Mouse (Mus musculus) cortical plate, adult 2 months (tissue): ENCODE results near the gene Trp73. TPM values are rescaled to one million over a fixed set of nuclear protein-coding genes. Genes with fewer than 3 reads are reported as not detected.

Source experiments
- H3K27ac ChIP-seq: fragments of 200-500 bp; 2 replicates; pipeline ENCODE4 v1.5.1; 2012; ENCODE audit warnings: low read length, control low read depth, inconsistent platforms; ENCODE audit not compliant: insufficient read depth
- H3K4me1 ChIP-seq: fragments of 200-500 bp; 2 replicates; pipeline ENCODE4 v1.6.1; 2011; ENCODE audit warnings: low read length; ENCODE audit not compliant: control insufficient read depth, insufficient read depth
- H3K4me3 ChIP-seq: fragments of 200-500 bp; 2 replicates; pipeline ENCODE4 v1.5.1; 2011; ENCODE audit warnings: mild to moderate bottlenecking, low read length, control low read depth; ENCODE audit not compliant: insufficient read depth
- CTCF ChIP-seq: fragments of 200-500 bp; IDR thresholded peaks from 2 replicates; pipeline ENCODE4 v1.5.1; 2011; ENCODE audit warnings: mild to moderate bottlenecking, control low read depth, low read length; ENCODE audit not compliant: insufficient read depth; ENCODE audit errors: extremely low read depth
- POLR2A ChIP-seq: fragments of 200-500 bp; IDR thresholded peaks from 2 replicates; pipeline ENCODE4 v1.6.1; 2011; ENCODE audit warnings: mild to moderate bottlenecking, low read length, control low read depth; ENCODE audit not compliant: insufficient read depth; ENCODE audit errors: extremely low read depth
- polyA plus RNA-seq: library from polyadenylated mRNA; depleted of rRNA; stranded (reverse); fragments of >200 nt; gene quantifications from 2 replicates; pipeline ENCODE4 v1.2.3, GENCODE M21; 2012

Gene Trp73
- polyA plus RNA-seq, 1 experiment = 0.54 TPM

DNA sequence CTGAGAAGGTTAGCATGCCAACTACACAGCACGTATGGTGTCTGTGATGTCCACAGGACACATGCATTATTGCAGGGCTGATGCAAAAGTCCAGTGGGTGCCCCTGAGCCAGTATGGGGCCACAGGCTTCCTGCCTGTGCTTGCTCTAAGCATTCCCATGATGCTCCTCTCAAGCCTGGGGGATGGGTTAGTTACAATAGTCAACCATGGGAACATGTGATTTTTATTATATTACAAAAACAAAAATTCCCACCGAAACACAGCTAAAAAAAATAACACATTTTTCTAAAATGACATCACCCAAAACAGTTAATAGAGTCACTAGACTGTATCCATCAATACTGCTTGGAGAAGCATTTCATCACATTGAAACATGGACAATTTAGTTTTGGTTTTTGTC is 84.0 kb downstream of the Trp73 start:
- no peak overlapping the region for H3K27ac ChIP-seq
- TF ChIP-seq POLR2A = no peak
- no peak for TF ChIP-seq CTCF
- no peak overlapping the region for H3K4me3 ChIP-seq
- H3K4me1 ChIP-seq = no peaks in the 10 kb centered on the region

DNA sequence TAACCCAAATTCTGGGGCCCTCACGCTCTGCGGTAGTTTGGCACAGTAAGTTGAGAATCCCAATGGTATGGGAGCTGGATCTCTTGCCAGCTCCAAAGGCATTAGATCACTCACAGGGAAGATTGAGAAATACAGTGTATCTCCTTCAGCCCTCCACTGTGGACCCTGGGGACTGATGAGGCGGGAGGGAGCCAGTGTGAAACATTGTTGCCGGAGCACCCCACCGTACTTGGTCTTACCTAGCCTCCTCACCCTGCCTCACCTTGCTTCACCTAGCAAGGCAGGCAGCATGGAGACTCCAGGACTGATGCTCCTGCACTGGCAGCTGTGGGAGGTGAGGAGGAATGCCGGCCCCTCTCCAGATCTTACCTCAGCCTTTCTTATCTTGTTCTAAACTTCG is 84.5 kb downstream of the Trp73 start:
- Histone ChIP-seq H3K4me1 (no peaks in the 10 kb centered on the region), H3K27ac (no peak overlapping the region), H3K4me3 (no peak overlapping the region)
- no peak for TF ChIP-seq CTCF
- no peak for TF ChIP-seq POLR2A

DNA sequence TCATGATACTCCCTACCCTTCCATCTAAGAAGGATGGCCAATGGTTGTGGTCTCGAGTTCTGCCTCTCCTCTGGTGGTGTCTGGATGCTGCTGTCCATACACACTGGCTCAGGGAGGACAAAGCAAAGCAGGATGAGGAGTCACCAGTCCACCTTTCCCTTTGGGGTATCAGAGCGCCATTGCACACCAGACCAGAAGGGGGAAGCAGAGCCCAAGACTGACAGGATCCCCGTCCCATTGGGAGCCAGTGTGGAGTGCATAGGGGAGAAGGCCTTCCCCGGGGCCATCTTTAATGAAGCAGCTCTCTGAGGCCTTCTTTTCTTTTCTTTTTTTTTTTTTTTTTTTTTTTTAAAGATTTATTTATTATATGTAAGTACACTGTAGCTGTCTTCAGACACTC is 86.9 kb downstream of the Trp73 start:
- no peak overlapping the region for H3K4me3 ChIP-seq
- H3K27ac ChIP-seq = no peak overlapping the region
- H3K4me1 ChIP-seq = no peaks in the 10 kb centered on the region
- TF ChIP-seq CTCF = peak; percentile 29; the same call in 1 of the 2 replicates
- no peak for TF ChIP-seq POLR2A

DNA sequence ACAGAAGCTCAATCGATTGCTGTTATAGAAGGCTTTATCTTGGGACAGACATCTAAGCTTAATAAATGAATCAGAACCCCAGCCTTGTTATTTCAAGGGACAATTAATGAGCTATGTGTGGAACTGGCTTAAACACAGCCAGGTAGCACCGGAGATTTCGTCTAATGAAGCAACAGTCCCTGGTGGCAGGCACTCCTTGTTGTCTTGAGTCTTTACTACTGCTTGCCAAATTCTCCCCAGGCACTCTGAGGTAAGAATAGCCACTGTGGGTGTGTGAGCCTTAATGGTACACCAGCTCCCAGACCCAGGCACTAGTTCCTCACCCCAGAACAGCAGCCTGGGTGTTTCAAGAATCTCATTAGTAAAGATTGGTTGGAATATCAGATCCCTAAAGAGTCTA is 88.6 kb downstream of the Trp73 start:
- no peak overlapping the region for H3K4me3 ChIP-seq
- H3K27ac ChIP-seq = no peak overlapping the region
- no peak for TF ChIP-seq CTCF
- TF ChIP-seq POLR2A = no peak
- H3K4me1 ChIP-seq = no peaks in the 10 kb centered on the region

DNA sequence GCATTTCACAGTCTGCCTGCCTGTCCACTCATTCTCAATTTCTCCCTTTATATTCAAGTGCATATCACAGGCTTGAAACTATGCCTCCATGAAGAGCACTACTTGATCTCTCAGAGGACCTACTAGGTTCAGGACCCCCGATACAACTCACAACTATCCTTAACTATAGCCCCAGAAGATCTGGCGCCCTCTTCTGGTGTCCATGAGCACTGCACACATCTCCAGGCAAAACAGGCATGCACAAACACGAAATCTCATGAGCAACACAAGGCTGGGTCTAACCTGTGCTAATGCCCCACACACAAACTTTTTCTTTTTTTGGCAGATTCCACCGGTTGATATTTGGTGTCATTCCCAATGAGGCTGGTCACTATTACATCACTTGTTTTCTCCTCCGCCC is 94.2 kb downstream of the Trp73 start:
- TF ChIP-seq POLR2A (no peak), CTCF (no peak)
- H3K27ac ChIP-seq = no peak overlapping the region
- no peaks in the 10 kb centered on the region for H3K4me1 ChIP-seq
- H3K4me3 ChIP-seq = no peak overlapping the region

DNA sequence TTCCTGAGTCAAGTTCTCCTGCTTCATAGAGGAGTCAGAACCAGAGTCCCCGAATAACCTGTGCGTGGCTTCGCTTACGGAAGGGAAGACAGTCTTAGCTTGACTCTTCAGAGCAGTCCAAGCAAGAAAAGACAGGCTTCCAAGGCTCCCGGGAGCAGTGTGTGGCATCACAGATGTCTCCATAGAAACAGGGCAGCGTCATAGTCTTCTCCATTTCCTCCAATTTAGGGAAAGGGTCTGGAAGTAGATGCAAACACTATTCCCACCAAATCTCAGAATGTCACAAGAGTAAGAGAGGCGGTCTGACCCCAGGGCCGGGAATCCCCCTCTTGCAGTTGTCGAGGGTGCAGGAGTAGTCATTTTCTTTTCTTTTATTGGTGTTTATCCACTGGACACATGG is 97.4 kb downstream of the Trp73 start, which contains the start of gene Ccdc27:
Gene Ccdc27, minus strand, starts transcription at position 101 of the 400 bp plus-strand sequence.
- no peak for TF ChIP-seq POLR2A
- no peak for TF ChIP-seq CTCF
- Histone ChIP-seq H3K27ac (no peak within 1 kb of the TSS), H3K4me3 (no peak within 1 kb of the TSS), H3K4me1 (no peaks in the 10 kb centered on the region)

DNA sequence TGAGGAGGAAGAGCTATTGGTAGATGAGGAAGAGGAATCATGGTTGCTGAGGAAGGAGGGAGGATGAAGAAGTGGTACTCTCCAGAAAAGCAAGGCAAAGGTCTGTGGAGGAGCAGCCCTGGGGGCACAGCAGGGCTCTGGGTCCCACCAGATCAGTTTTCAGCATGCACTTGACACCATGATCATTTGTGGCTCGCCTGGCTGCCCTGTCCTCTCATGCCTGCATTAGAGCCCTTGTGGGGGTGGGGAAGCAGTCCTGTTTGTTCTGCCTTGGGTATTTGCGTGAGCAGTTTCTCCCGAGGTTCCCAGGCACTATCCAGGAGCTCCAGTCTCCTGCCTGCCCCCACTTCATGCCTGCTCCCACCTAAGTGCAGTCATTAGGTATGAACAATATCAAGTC is 102.9 kb downstream of the Trp73 start:
- Histone ChIP-seq H3K4me3 (no peak overlapping the region), H3K27ac (no peak overlapping the region), H3K4me1 (no peaks in the 10 kb centered on the region)
- TF ChIP-seq CTCF = no peak
- no peak for TF ChIP-seq POLR2A

DNA sequence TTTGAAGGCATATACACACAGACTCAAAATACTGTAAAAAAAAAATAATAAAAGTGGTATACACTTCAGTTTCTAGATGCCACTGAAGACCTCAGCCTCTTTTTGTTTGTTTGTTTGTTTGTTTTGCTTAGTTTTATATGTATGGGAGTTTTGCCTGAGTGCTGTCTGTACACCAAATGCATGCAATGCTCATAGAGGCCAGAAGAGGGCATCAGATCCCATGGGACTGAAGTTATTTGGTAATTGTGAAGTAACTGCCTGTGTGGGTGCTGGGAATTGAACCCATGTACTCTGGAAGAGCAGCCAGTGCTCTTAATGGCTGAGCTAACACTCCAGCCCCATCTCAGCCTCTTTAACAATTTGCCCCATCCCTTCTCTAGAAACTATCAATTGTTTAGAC is 111.4 kb downstream of the Trp73 start:
- H3K27ac ChIP-seq = no peak overlapping the region
- H3K4me3 ChIP-seq = no peak overlapping the region
- TF ChIP-seq CTCF = peak; percentile 34; the same call in 1 of the 2 replicates
- TF ChIP-seq POLR2A = no peak

DNA sequence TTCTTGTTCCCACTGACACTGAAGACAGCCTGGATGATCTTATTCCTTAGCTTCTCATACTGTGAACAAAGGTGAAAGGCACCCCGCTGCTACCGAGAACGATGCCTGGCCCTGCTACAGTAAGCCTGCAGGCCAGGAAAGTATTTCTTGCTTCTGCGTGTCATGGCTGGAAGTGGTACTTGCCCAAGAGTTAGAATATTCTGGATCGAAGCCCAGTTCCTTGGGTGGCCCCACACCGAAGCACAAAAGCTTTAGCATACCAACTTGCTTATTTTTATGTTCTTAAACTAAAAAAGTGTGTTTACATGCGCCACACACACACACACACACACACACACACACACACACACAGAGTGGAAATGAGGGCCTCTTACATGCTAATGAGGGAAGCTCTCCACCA is 111.9 kb downstream of the Trp73 start:
- Histone ChIP-seq H3K4me1 (peaks cover 8% of the 10 kb centered on the region), H3K4me3 (no peak overlapping the region), H3K27ac (no peak overlapping the region)
- TF ChIP-seq CTCF (no peak), POLR2A (no peak)

More for the DNA sequence above, 111.4 kb downstream of the Trp73 start:
- peaks cover 6% of the 10 kb centered on the region for H3K4me1 ChIP-seq

DNA sequence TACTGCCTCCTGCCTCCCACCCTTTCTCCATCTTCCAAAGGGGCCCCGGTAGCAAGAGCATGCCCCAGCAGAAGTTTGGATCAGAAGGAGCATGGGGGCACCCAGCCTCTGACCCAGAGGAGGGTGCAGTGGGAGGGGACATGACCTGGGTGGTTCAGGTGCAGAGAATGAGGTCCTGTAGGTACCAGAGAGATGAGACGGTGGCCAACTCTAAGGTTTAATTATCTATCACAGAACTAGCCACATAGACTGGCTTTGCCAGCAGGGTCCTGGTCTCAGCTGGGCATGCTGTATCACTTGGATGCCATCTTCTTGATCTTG is 113.6 kb downstream of the Trp73 start:
- H3K4me3 ChIP-seq = peak overlapping the region; percentile 20; the same call in 1 of the 2 replicates
- H3K27ac ChIP-seq = no peak overlapping the region
- peaks cover 11% of the 10 kb centered on the region for H3K4me1 ChIP-seq
- TF ChIP-seq POLR2A (no peak), CTCF (no peak)
